Mouse (Mus musculus) embryonic facial prominence, embryonic 15.5 days (tissue): ENCODE results near the gene Scn11a. TPM values are rescaled to one million over a fixed set of nuclear protein-coding genes. Genes with fewer than 3 reads are reported as not detected.
A peak's percentile ranks its signal among the peaks of the same experiment; 100 is the strongest.

ENCODE experiments used
- ATAC-seq: fragments of 200-750 bp; cut with Nextera tagmentation; 2 replicates; pipeline ENCODE4 v1.8.0; 2017; ENCODE audit warnings: low read depth, moderate TSS enrichment; ENCODE audit not compliant: insufficient number of reproducible peaks, low FRiP score, low TSS enrichment
- H3K27ac ChIP-seq: fragments of 300-500 bp; sonication (generic); replicated peaks from 2 replicates; pipeline ENCODE4 v1.5.1; 2015; ENCODE audit warnings: mild to moderate bottlenecking, inconsistent platforms
- H3K27me3 ChIP-seq: fragments of 300-500 bp; sonication (generic); 2 replicates; pipeline ENCODE4 v1.6.1; 2015; ENCODE audit warnings: inconsistent platforms
- H3K36me3 ChIP-seq: fragments of 300-500 bp; sonication (generic); 2 replicates; pipeline ENCODE4 v1.6.1; 2015; ENCODE audit warnings: mild to moderate bottlenecking, inconsistent platforms
- H3K4me1 ChIP-seq: fragments of 300-500 bp; sonication (generic); 2 replicates; pipeline ENCODE4 v1.6.1; 2015; ENCODE audit warnings: inconsistent platforms
- H3K4me2 ChIP-seq: fragments of 300-500 bp; sonication (generic); replicated peaks from 2 replicates; pipeline ENCODE4 v1.6.1; 2015; ENCODE audit warnings: mild to moderate bottlenecking, inconsistent platforms
- H3K4me3 ChIP-seq: fragments of 300-500 bp; sonication (generic); replicated peaks from 2 replicates; pipeline ENCODE4 v1.5.1; 2015; ENCODE audit warnings: mild to moderate bottlenecking, inconsistent platforms
- H3K9ac ChIP-seq: fragments of 300-500 bp; sonication (generic); 2 replicates; pipeline ENCODE4 v1.6.1; 2015; ENCODE audit warnings: inconsistent platforms
- H3K9me3 ChIP-seq: fragments of 300-500 bp; sonication (generic); replicated peaks from 2 replicates; pipeline ENCODE4 v1.6.1; 2016; ENCODE audit warnings: inconsistent platforms
- WGBS: fragments of 180-500 bp; shearing (Covaris S2); methylation state at CpG from one replicate; pipeline ENCODE4 v1.1.7; 2015; 5-methylcytosine and 5-hydroxymethylcytosine counted together
- polyA plus RNA-seq: library from polyadenylated mRNA; unstranded; fragments of >200 nt; fragmentation: Nextera tagmentation; extraction: Ambion mirVana; gene quantifications from 2 replicates; pipeline ENCODE4 v1.2.1, GENCODE M21; 2015

Gene Scn11a
- polyA plus RNA-seq, 1 experiment from 2014 or later = 0.08 TPM

DNA sequence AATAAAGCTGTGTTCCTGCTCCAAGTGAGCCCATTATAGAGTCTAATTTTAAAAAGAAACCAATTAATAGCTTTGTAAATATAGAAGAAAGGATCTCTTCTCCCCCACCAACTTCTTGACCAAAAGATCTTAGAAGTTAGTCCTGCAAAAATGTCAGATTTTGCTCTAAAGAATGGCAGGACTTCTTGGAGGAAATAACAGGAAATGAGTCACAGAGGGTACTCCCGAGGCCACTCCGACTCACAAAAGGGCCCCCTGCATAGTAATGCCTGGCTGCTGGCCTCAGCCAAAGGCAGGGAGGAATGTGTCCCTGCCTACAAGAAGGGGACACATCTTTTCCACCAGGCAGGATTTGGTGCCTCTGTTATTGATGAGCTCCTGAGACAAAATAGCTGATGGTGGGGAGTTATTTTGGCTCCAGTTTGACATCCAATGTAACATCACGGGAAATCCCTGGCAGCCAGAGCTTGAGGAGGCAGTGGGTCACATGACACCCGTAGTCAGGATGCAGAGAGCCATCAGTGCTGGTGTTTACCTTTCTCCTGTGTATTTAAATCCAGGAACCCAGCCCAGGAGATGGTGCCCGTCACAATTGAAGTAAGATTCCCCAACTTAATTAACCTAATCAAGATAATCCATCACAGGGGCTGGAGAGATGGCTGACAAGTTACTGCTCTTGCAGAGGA lies 84.0 kb downstream of the Scn11a start:
- Histone ChIP-seq H3K9me3 (no peaks in the 10 kb centered on the region), H3K4me2 (no peak overlapping the region), H3K27ac (no peak overlapping the region), H3K27me3 (no peaks in the 10 kb centered on the region), H3K36me3 (no peaks in the 10 kb centered on the region), H3K9ac (no peak overlapping the region), H3K4me1 (no peaks in the 10 kb centered on the region), H3K4me3 (no peak overlapping the region)
- no peak for ATAC-seq
- WGBS = 40% methylated on average over 5 of the region's 5 CpGs

DNA sequence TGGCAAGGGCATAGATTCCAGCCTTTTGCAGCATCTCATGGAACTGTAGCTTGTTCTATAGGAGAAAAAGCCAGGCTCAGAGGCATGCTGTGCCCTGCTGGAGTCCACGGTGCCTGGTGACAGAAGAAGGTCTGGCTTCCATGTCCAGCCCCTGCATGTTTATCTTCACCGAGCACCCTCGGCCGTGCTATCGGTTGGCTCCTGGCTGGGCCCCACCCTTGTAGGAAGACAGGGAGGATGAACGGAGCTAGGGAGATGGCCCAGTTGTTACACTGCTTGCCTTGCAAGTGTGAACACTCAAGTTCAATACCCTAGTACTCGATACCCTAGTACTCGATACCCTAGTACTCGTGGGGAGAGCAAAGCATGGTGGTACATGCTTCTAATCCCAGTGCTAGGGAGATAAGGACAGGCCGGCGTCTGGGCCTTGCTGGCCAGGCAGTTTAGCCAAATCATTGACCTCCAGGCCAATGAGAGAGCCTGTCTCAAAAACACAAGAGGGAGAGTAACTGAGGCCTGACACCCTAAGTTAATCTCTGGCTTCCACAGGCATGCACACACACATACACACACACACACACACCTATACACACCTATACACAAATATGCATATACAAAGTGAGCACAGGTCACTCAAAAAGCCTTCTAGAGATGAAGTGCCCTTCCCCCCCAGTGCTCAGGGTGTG lies 96.7 kb downstream of the Scn11a start:
- Histone ChIP-seq H3K4me1 (no peaks in the 10 kb centered on the region), H3K36me3 (no peaks in the 10 kb centered on the region), H3K9me3 (no peaks in the 10 kb centered on the region), H3K9ac (no peak overlapping the region), H3K4me2 (no peak overlapping the region), H3K27me3 (no peaks in the 10 kb centered on the region; the same call in 1 of the 2 replicates), H3K4me3 (no peak overlapping the region), H3K27ac (no peak overlapping the region)
- 85% methylated on average over 11 of the region's 11 CpGs for WGBS
- ATAC-seq = no peak

DNA sequence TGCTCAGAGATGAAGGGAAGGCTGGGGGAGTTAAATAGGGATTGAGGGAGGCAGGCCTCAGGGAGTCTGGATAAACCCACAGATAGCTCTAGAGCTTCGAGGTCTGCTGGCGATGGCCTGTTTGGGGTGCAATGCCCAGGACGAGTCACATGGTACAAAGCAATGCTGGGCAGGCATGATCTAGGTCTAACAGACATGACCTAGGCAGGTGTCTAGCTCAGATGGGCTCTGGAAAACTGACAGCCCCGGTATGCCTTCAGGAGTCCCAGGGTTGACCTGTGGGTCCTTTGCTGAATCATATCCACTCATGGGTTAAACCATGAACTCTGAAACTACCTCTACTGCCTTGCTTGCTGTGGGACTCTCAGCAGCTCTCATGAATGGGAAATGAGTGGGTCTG lies 98.3 kb downstream of the Scn11a start:
- no peak overlapping the region for H3K4me3 ChIP-seq
- ATAC-seq = no peak
- no peaks in the 10 kb centered on the region; the same call in 1 of the 2 replicates for H3K27me3 ChIP-seq
- no peaks in the 10 kb centered on the region for H3K9me3 ChIP-seq
- no peaks in the 10 kb centered on the region for H3K4me1 ChIP-seq
- no peaks in the 10 kb centered on the region for H3K36me3 ChIP-seq
- no peak overlapping the region for H3K9ac ChIP-seq
- H3K4me2 ChIP-seq = no peak overlapping the region
- H3K27ac ChIP-seq = no peak overlapping the region
- 80% methylated on average over 4 of the region's 4 CpGs for WGBS

DNA sequence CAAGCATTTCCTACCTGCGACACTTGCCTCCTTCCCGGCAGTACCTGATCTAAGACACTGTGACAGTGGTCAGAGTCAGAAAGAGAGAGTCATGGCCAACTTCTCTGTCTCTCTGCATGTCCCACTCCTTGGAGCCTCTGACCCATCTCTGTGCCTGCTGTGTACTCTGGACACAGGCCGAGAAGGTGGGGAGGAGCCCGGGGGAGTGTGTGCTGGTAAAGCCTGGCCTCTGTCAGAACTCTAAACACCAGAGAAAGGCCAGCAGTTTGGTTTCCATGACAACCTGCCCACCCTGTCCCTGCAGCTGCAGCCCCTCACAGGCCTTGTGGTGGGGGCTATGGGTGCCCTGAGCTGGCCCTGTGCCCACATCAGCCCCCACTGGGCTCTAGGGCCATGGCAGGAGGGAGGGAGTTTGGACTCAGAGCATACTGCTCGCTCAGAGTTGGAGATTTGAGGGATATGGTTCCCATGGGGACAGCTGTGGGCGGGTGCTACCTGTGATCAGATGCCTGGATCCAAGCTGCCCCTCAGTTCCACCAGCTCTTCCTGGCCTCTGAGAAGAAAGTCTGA lies 99.9 kb downstream of the Scn11a start:
- Histone ChIP-seq H3K9me3 (no peaks in the 10 kb centered on the region), H3K9ac (no peak overlapping the region), H3K27me3 (no peaks in the 10 kb centered on the region), H3K36me3 (no peaks in the 10 kb centered on the region), H3K4me2 (no peak overlapping the region), H3K4me1 (no peaks in the 10 kb centered on the region), H3K27ac (no peak overlapping the region), H3K4me3 (no peak overlapping the region)
- ATAC-seq = no peak; the same call in 1 of the 2 replicates
- WGBS = 76% methylated on average over 6 of the region's 6 CpGs

DNA sequence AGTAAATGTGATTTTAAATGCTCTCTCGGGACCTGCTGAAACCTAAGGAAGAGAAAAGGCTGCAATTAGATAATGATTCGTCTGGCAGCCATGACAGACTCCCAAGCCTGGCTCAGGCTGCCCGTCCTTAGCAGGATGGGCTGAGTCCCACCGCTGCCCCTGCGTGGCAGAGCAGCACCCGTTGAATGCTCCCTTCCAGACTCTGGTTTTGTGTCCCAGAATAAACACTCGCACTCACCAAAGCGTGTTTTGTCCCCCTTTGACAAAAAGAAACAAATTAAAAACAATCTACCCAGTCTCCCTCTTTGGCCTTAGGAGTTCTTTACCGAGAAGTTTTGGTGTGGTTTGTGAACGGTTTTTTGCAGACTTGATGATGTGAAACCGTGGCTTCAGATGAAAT lies 106.0 kb downstream of the Scn11a start, which contains the start of gene Scn10a:
Scn10a (minus strand) TSS at position 101 of the 400 bp plus-strand sequence.
- Histone ChIP-seq H3K27me3 (no peaks in the 10 kb centered on the region), H3K9ac (no peak within 1 kb of the TSS), H3K4me2 (no peak within 1 kb of the TSS), H3K36me3 (no peaks in the 10 kb centered on the region), H3K27ac (no peak within 1 kb of the TSS), H3K9me3 (no peaks in the 10 kb centered on the region), H3K4me1 (no peaks in the 10 kb centered on the region), H3K4me3 (no peak within 1 kb of the TSS)
- no peak for ATAC-seq
- 73% methylated on average over 11 of the region's 11 CpGs for WGBS

DNA sequence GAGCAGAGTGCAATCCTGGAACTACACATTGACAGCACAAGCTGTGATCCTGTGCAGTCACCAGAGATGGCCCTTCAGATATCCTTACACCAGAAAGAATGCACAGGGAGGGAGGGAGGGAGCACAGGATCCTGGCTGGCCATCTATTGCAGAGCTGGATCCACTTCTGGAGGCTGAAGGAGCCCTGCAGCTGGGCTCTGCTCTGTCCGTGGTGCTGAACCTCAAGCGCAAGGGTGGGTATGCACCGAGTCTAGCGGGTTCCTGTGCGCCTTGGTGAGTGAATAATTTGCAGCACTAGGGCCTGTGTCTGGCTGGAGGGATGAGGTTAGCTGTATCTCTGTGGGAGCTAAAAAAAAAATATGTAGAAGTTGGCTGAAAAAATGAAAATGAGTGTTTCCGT lies 118.6 kb downstream of the Scn11a start:
- no peak overlapping the region for H3K27ac ChIP-seq
- H3K9me3 ChIP-seq = no peaks in the 10 kb centered on the region
- H3K9ac ChIP-seq = no peak overlapping the region
- no peak overlapping the region for H3K4me3 ChIP-seq
- H3K27me3 ChIP-seq = no peaks in the 10 kb centered on the region
- WGBS = 9% methylated on average over 6 of the region's 6 CpGs
- no peaks in the 10 kb centered on the region for H3K36me3 ChIP-seq
- peak; percentile 69; the same call in 1 of the 2 replicates for ATAC-seq
- no peak overlapping the region for H3K4me2 ChIP-seq
- no peaks in the 10 kb centered on the region for H3K4me1 ChIP-seq

Other genes with a start within 250 kb of the Scn11a start
- gene Scn5a, start 246.4 kb downstream of the Scn11a start, polyA plus RNA-seq = 0.76 and 0.80 TPM in 2 replicates
- gene Scn10a, start 106.1 kb downstream of the Scn11a start, polyA plus RNA-seq = 0.03 and 0.05 TPM in 2 replicates
- 48.1 and 55.1 TPM in 2 replicates for gene Wdr48, start 69.4 kb upstream of the Scn11a start, polyA plus RNA-seq
- gene Gorasp1, start 112.1 kb upstream of the Scn11a start, polyA plus RNA-seq = 32.5 and 32.6 TPM in 2 replicates
- 1.5 and 2.6 TPM in 2 replicates for gene Ttc21a, start 112.2 kb upstream of the Scn11a start, polyA plus RNA-seq
- gene Csrnp1, start 159.2 kb upstream of the Scn11a start, polyA plus RNA-seq = 5.7 and 6.7 TPM in 2 replicates
- gene Xirp1, start 198.1 kb upstream of the Scn11a start, polyA plus RNA-seq = 2.6 and 3.6 TPM in 2 replicates
- gene Cx3cr1, start 244.4 kb upstream of the Scn11a start, polyA plus RNA-seq = 15.7 and 17.1 TPM in 2 replicates